Comparison of ENCODE assay signal across 23 mouse cellular contexts in genomic region chr15:5157386-5157785, GRCm38 (mm10). TPM values are rescaled to one million over a fixed set of nuclear protein-coding genes. Genes with fewer than 3 reads are reported as not detected.
A peak's percentile ranks its signal among the peaks of the same experiment; 100 is the strongest.
DNase-seq lines count a peak whose midpoint lies in the region; ATAC-seq and TF ChIP-seq lines count a peak whose summit lies in the region.
"Had no signal": no experiment of that assay in that cellular context is flagged by ENCODE, and none has a peak within 500 bp of the region (broad histone marks: within the 10 kb centered on the region; RNA-seq: fewer than 3 reads in every experiment).

No protein-coding gene starts in this region.

- DNase-seq in gastrocnemius, adult 2 months: peak; percentile 23
- no peak for DNase-seq in gastrocnemius, postnatal 36 days
- DNase-seq in liver, embryonic 13.5 days: no peak
- DNase-seq in liver (no peak), ES-CJ7 (ENCODE audit: low read depth, low spot score) (peak; percentile 32)
- DNase-seq in brain, adult 2 months (ENCODE audit: low read depth, low spot score): peak; percentile 39
- DNase-seq: adrenal gland, adult 8-10 months; adrenal gland, postnatal 25 days; cerebellum, adult 9-10 months; cerebellum, postnatal 14 days; gastrocnemius, postnatal 25 days; heart, postnatal 36 days had no signal

- peaks cover 27% of the 10 kb centered on the region for H3K36me3 ChIP-seq in liver, embryonic 13.5 days

- no peaks in the 10 kb centered on the region for H3K27me3 ChIP-seq in liver, embryonic 13.5 days
- H3K27me3 ChIP-seq: forebrain, embryonic 13.5 days; heart, embryonic 12.5 days; heart, embryonic 15.5 days had no signal

- ATAC-seq in liver, embryonic 13.5 days (ENCODE audit: low read depth): peak; percentile 19; the same call in 1 of the 2 replicates
- ATAC-seq: activated CD4-positive, CD25-positive, alpha-beta regulatory T cell, adult 4 months; CD4-positive, CD25-positive, alpha-beta regulatory T cell, adult 4 months; forebrain, embryonic 13.5 days; inflammation-experienced regulatory T-cells, adult 6 months; intestine, embryonic 16.5 days had no signal

- H3K4me1 ChIP-seq in liver, embryonic 13.5 days (replicated peaks): peaks cover 62% of the 10 kb centered on the region

- peak overlapping the region; percentile 72 for H3K27ac ChIP-seq in gastrocnemius, adult 2 months
- 0 out of 2 replicates have a peak overlapping the region, but pooled peaks have one; percentile 7 for H3K27ac ChIP-seq in liver, embryonic 13.5 days
- H3K27ac ChIP-seq: forebrain, embryonic 10.5 days; forebrain, embryonic 13.5 days; heart, embryonic 15.5 days; hindbrain, embryonic 10.5 days; hindbrain, embryonic 14.5 days; hindbrain, postnatal 0 days had no signal

- H3K4me2 ChIP-seq in liver, embryonic 13.5 days: no peak overlapping the region
- H3K4me2 ChIP-seq: forebrain, embryonic 13.5 days; heart, embryonic 12.5 days; heart, embryonic 15.5 days; hindbrain, embryonic 14.5 days had no signal

- no peak overlapping the region for H3K4me3 ChIP-seq in gastrocnemius, adult 2 months
- no peak overlapping the region for H3K4me3 ChIP-seq in liver, embryonic 13.5 days (replicated peaks)
- H3K4me3 ChIP-seq: forebrain, embryonic 10.5 days; forebrain, embryonic 13.5 days; heart, embryonic 12.5 days; heart, embryonic 15.5 days; hindbrain, embryonic 10.5 days had no signal

- no peaks in the 10 kb centered on the region for H3K9me3 ChIP-seq in liver, embryonic 13.5 days (replicated peaks)
- H3K9me3 ChIP-seq: forebrain, embryonic 10.5 days; forebrain, embryonic 13.5 days; heart, embryonic 12.5 days; heart, embryonic 15.5 days; hindbrain, embryonic 10.5 days had no signal

- no peak for TF ChIP-seq CTCF in gastrocnemius, adult 2 months (IDR thresholded peaks at IDR 0.05)

- 75% methylated on average over 1 of the region's 1 CpGs for WGBS in liver, embryonic 13.5 days (ENCODE audit: insufficient replicate concordance)

- intact Hi-C loops in gastrocnemius, adult 2 months (cut with DNase I): no loop called here
- intact Hi-C loops in gastrocnemius, postnatal 36 days (cut with DNase I): no loop called here

- H3K9ac ChIP-seq in liver, embryonic 13.5 days: no peak overlapping the region
- H3K9ac ChIP-seq: forebrain, embryonic 13.5 days; heart, embryonic 12.5 days; heart, embryonic 15.5 days; hindbrain, embryonic 14.5 days had no signal

RNA-seq across cellular contexts. Expression of gene Prkaa1, which starts 13.7 kb away (rescaled TPM):
- total RNA-seq in gastrocnemius, adult 2 months (2021): 10 to 100 TPM; 10.0 to 12.7 TPM
- total RNA-seq in gastrocnemius, postnatal 36 days (2021): 1 to 10 TPM; 9.0 to 9.4 TPM
- 13.9 and 20.1 TPM in 2 replicates for polyA plus RNA-seq in liver, embryonic 13.5 days (2015; fragmentation: Nextera tagmentation; extraction: Ambion mirVana)

RNA-seq across cellular contexts. Expression of gene Ttc33, which starts 27.9 kb away (rescaled TPM):
- 10 to 100 TPM; 61.6 to 67.4 TPM for total RNA-seq in gastrocnemius, adult 2 months (2021)
- 10 to 100 TPM; 43.7 to 48.9 TPM for total RNA-seq in gastrocnemius, postnatal 36 days (2021)
- 16.8 and 21.9 TPM in 2 replicates for polyA plus RNA-seq in liver, embryonic 13.5 days (2015; fragmentation: Nextera tagmentation; extraction: Ambion mirVana)

RNA-seq across cellular contexts. Expression of gene Rpl37, which starts 40.9 kb away (rescaled TPM):
- 100 to 1,000 TPM; 178 to 188 TPM for total RNA-seq in gastrocnemius, adult 2 months (2021)
- 100 to 1,000 TPM; 140 to 189 TPM for total RNA-seq in gastrocnemius, postnatal 36 days (2021)
- polyA plus RNA-seq in liver, embryonic 13.5 days (2015; fragmentation: Nextera tagmentation; extraction: Ambion mirVana): 482 and 499 TPM in 2 replicates

RNA-seq across cellular contexts. Expression of gene Card6, which starts 49.0 kb away (rescaled TPM):
- total RNA-seq in gastrocnemius, adult 2 months (2021): 1 to 10 TPM; 1.9 to 2.0 TPM
- total RNA-seq in gastrocnemius, postnatal 36 days (2021): 1 to 10 TPM; 2.2 TPM
- 0.41 and 0.98 TPM in 2 replicates for polyA plus RNA-seq in liver, embryonic 13.5 days (2015; fragmentation: Nextera tagmentation; extraction: Ambion mirVana)

Comparison
In these comparisons a context has a peak if more than half of its experiments do, and no peak if none do; other contexts are left out.
1. DNase-seq: peak in gastrocnemius, adult 2 months (single experiment), ES-CJ7 (single experiment) and brain, adult 2 months (single experiment); none in gastrocnemius, postnatal 36 days (0 of 2), liver, embryonic 13.5 days (single experiment) and liver (single experiment).